Mouse (Mus musculus): ENCODE data around the gene Ttll4. TPM values are rescaled to one million over a fixed set of nuclear protein-coding genes. Genes with fewer than 3 reads are reported as not detected.

The Ttll4 gene
- polyA plus RNA-seq, 1 experiment from 2014 or later, result 31.5 TPM

DNA sequence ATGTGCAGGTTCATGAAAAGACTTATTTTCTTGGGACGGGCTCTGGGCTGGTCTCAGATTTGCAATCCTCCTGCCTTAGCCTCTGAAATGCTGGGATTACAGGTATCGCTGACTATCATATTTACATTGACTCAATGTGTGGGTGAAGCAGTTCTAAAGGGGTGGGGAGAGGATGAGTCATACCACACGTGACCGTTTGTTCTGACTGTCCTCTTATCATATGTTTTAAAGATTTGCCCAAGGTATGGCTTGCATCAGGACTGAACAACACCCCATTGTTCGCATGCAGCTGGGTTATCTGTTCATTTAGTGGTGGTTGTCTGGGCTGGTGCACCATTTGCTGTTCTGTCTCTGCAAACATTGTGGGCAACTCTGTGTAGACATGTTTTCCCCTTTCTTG is 65.1 kb downstream of the Ttll4 start:
- H3K9me3 ChIP-seq (ENCODE audit: control insufficient read depth, low read length), result no peaks in the 10 kb centered on the region
- no peak for DNase-seq (ENCODE audit: low spot score)
- no peaks in the 10 kb centered on the region for H3K36me3 ChIP-seq (ENCODE audit: control insufficient read depth, insufficient read depth, low read length)
- 57% methylated on average over 5 of the region's 5 CpGs for WGBS
- H3K27ac ChIP-seq (ENCODE audit: low read depth, low read length), result no peak overlapping the region
- no peak for ATAC-seq (replicated peaks; ENCODE audit: low FRiP score)
- no peak overlapping the region for H3K4me3 ChIP-seq (ENCODE audit: low read depth, low read length)
- no peaks in the 10 kb centered on the region for H3K27me3 ChIP-seq (replicated peaks; ENCODE audit: control insufficient read depth, insufficient read depth, low read length)
- H3K9ac ChIP-seq (ENCODE audit: low read depth, low read length), result no peak overlapping the region
- H3K4me2 ChIP-seq, result no peak overlapping the region
- H3K4me1 ChIP-seq (replicated peaks; ENCODE audit: control insufficient read depth, insufficient read depth, low read length), result no peaks in the 10 kb centered on the region

DNA sequence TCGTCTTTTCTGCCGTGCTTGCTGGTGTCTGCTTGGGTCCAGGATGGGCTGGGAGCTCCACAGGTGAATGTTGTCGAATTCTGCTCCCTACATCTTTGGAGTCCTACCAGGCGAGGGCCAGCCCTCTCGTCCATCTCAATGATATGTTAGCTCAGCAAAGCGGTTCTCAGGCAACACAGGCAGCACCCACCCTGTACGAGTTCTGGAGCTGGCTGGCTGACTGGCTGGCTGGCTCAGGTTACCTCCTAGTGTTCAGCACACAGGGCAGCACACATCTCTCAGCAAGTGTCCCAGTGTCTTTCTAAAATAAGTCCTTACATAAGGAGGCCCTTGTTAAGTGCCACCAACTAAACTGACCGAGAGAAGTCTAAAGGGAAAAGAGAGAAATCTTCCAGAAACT is 66.9 kb downstream of the Ttll4 start:
- no peak for ATAC-seq (replicated peaks; ENCODE audit: low FRiP score)
- Histone ChIP-seq H3K27me3 (replicated peaks; ENCODE audit: control insufficient read depth, insufficient read depth, low read length) (no peaks in the 10 kb centered on the region), H3K4me1 (replicated peaks; ENCODE audit: control insufficient read depth, insufficient read depth, low read length) (no peaks in the 10 kb centered on the region), H3K36me3 (ENCODE audit: control insufficient read depth, insufficient read depth, low read length) (no peaks in the 10 kb centered on the region), H3K27ac (ENCODE audit: low read depth, low read length) (no peak overlapping the region), H3K9me3 (ENCODE audit: control insufficient read depth, low read length) (no peaks in the 10 kb centered on the region), H3K9ac (ENCODE audit: low read depth, low read length) (no peak overlapping the region), H3K4me2 (no peak overlapping the region), H3K4me3 (ENCODE audit: low read depth, low read length) (no peak overlapping the region)
- DNase-seq (ENCODE audit: low spot score), result no peak
- 64% methylated on average over 8 of the region's 8 CpGs for WGBS

DNA sequence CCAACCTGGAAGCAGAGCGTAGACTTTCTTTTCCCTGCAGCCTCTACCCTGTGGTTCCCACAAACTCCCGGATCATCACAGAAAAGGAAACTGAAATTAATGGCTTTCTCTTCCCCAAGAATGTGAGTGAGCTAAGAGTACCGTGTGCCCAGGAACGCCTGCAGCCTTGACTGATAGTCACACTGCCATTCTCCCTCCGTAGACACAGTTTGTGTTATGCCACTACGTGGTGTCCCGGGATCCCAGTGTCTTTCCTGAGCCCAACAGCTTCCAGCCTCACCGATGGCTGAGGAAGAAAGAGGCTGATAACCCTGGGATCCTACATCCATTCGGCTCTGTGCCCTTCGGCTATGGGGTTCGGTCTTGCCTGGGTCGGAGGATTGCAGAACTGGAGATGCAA is 75.4 kb downstream of the Ttll4 start:
- H3K4me3 ChIP-seq (ENCODE audit: low read depth, low read length), result no peak overlapping the region
- H3K9me3 ChIP-seq (ENCODE audit: control insufficient read depth, low read length), result no peaks in the 10 kb centered on the region
- ATAC-seq (replicated peaks; ENCODE audit: low FRiP score), result no peak
- no peak overlapping the region for H3K9ac ChIP-seq (ENCODE audit: low read depth, low read length)
- H3K36me3 ChIP-seq (ENCODE audit: control insufficient read depth, insufficient read depth, low read length), result no peaks in the 10 kb centered on the region
- 78% methylated on average over 12 of the region's 12 CpGs for WGBS
- no peak overlapping the region for H3K4me2 ChIP-seq
- no peak overlapping the region for H3K27ac ChIP-seq (ENCODE audit: low read depth, low read length)
- no peaks in the 10 kb centered on the region; the same call in 1 of the 2 replicates for H3K27me3 ChIP-seq (replicated peaks; ENCODE audit: control insufficient read depth, insufficient read depth, low read length)
- DNase-seq (ENCODE audit: low spot score), result no peak
- no peaks in the 10 kb centered on the region for H3K4me1 ChIP-seq (replicated peaks; ENCODE audit: control insufficient read depth, insufficient read depth, low read length)

DNA sequence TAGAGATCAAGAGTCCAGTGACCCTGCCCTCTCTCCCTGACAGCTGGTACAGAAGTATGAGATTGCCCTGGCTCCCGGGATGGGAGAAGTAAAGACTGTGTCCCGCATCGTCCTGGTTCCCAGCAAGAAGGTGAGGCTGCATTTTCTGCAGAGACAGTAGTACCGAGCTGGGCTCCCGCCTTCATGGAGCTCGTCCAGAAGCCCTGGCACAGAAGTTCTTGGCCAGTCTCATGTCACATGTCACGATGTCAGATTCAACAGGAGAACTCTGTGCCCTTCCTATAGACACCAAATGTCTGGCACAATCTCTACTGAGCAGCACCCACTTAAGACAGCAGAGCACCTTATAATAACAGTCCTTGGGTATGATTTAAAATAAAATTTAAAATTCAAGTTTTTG is 76.0 kb downstream of the Ttll4 start:
- Histone ChIP-seq H3K27me3 (replicated peaks; ENCODE audit: control insufficient read depth, insufficient read depth, low read length) (no peaks in the 10 kb centered on the region; the same call in 1 of the 2 replicates), H3K4me2 (no peak overlapping the region), H3K27ac (ENCODE audit: low read depth, low read length) (no peak overlapping the region), H3K36me3 (ENCODE audit: control insufficient read depth, insufficient read depth, low read length) (no peaks in the 10 kb centered on the region), H3K9ac (ENCODE audit: low read depth, low read length) (no peak overlapping the region), H3K4me1 (replicated peaks; ENCODE audit: control insufficient read depth, insufficient read depth, low read length) (no peaks in the 10 kb centered on the region), H3K9me3 (ENCODE audit: control insufficient read depth, low read length) (no peaks in the 10 kb centered on the region), H3K4me3 (ENCODE audit: low read depth, low read length) (no peak overlapping the region)
- DNase-seq (ENCODE audit: low spot score) (no peak), ATAC-seq (replicated peaks; ENCODE audit: low FRiP score) (no peak)
- WGBS, result 78% methylated on average over 7 of the region's 7 CpGs

DNA sequence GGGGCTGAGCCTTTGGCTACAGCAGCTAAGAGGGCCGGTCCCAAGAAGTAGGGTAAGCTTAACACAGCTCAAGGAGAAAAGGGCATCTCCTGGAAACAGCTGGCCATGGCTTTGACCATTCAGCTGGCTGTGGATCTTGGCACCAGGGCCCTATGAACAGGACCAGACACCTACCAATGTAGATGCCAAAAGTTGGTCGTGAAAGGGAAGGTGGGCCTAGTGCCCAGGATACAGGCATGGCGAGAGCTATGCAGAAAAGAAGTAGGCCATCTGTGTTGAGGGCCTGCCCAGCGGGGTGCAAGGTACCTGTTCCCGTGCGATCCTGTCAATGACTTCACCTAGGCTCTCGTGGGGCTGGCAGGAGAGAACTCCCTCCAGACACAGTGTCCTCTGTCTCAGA is 79.3 kb downstream of the Ttll4 start:
- DNase-seq (ENCODE audit: low spot score) (no peak), ATAC-seq (replicated peaks; ENCODE audit: low FRiP score) (no peak)
- no peak overlapping the region for H3K9ac ChIP-seq (ENCODE audit: low read depth, low read length)
- WGBS, result 62% methylated on average over 7 of the region's 7 CpGs
- H3K36me3 ChIP-seq (ENCODE audit: control insufficient read depth, insufficient read depth, low read length), result no peaks in the 10 kb centered on the region
- no peaks in the 10 kb centered on the region for H3K27me3 ChIP-seq (replicated peaks; ENCODE audit: control insufficient read depth, insufficient read depth, low read length)
- H3K4me2 ChIP-seq, result no peak overlapping the region
- no peak overlapping the region for H3K4me3 ChIP-seq (ENCODE audit: low read depth, low read length)
- no peak overlapping the region for H3K27ac ChIP-seq (ENCODE audit: low read depth, low read length)
- H3K9me3 ChIP-seq (ENCODE audit: control insufficient read depth, low read length), result no peaks in the 10 kb centered on the region
- H3K4me1 ChIP-seq (replicated peaks; ENCODE audit: control insufficient read depth, insufficient read depth, low read length), result no peaks in the 10 kb centered on the region

DNA sequence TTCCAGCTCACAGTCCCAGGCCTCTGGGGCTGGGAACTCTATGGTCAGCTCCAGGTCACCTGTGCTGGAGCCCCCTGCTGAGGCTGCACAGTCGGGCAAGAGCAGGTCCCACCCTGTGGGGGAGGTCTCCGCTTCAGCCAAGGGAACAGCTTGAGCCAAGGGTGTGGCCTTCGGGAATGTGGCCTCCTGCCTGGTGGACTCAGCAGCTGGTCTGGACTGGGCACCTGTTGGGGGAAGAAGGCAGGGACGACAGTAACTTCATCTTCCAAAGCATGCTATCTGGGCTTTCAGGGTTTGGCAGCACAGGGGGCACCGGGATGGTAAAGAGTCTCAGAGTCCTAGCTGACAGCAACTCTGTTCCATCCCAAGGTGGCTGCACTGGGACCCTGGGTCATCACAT is 85.8 kb downstream of the Ttll4 start:
- Histone ChIP-seq H3K9ac (ENCODE audit: low read depth, low read length) (no peak overlapping the region), H3K27ac (ENCODE audit: low read depth, low read length) (no peak overlapping the region), H3K9me3 (ENCODE audit: control insufficient read depth, low read length) (no peaks in the 10 kb centered on the region), H3K4me1 (replicated peaks; ENCODE audit: control insufficient read depth, insufficient read depth, low read length) (no peaks in the 10 kb centered on the region), H3K4me3 (ENCODE audit: low read depth, low read length) (no peak overlapping the region), H3K4me2 (no peak overlapping the region), H3K36me3 (ENCODE audit: control insufficient read depth, insufficient read depth, low read length) (no peaks in the 10 kb centered on the region), H3K27me3 (replicated peaks; ENCODE audit: control insufficient read depth, insufficient read depth, low read length) (peaks cover 15% of the 10 kb centered on the region)
- ATAC-seq (replicated peaks; ENCODE audit: low FRiP score) (no peak), DNase-seq (ENCODE audit: low spot score) (no peak)
- WGBS, result 73% methylated on average over 5 of the region's 5 CpGs

DNA sequence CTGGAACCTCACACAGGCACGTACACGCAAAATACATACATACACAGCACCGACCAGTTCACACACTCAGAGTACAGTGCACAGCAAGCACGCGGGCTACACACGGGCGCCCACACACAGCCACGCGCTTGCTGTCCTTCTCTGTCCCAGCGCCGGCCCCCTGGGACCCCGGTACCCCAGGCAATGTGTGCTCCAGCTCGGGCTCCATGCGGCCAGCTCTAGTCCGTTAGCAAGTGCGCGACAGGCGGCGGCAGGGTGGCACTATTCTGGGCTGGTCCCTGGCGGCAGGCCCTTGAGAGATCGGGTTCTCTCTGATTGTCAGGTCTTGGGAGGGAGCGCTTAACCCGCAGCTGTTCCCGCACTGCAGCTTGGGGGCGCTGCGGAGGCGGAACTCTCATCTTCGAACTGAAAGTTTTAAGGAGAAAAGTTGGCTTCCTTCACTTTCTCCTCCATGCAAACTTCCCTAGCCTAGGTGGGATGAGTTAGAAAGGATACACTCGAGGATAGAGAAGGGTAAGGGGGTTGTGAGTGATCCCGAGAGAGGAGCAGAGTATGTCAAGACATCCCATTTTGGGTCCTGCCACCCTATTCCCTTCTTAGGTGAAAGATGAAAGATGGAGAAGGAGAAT is 87.2 kb downstream of the Ttll4 start, which contains the start of gene Prkag3:
Prkag3 (minus strand) TSS at position 579 of the 629 bp plus-strand sequence.
- Histone ChIP-seq H3K4me3 (ENCODE audit: low read depth, low read length) (peak within 1 kb of the TSS; percentile 30; the same call in 1 of the 2 replicates), H3K27ac (ENCODE audit: low read depth, low read length) (no peak within 1 kb of the TSS), H3K4me1 (replicated peaks; ENCODE audit: control insufficient read depth, insufficient read depth, low read length) (no peaks in the 10 kb centered on the region), H3K4me2 (peak within 1 kb of the TSS; percentile 60), H3K9ac (ENCODE audit: low read depth, low read length) (no peak within 1 kb of the TSS), H3K36me3 (ENCODE audit: control insufficient read depth, insufficient read depth, low read length) (no peaks in the 10 kb centered on the region), H3K27me3 (replicated peaks; ENCODE audit: control insufficient read depth, insufficient read depth, low read length) (peaks cover 15% of the 10 kb centered on the region), H3K9me3 (ENCODE audit: control insufficient read depth, low read length) (no peaks in the 10 kb centered on the region)
- DNase-seq (ENCODE audit: low spot score) (peak; percentile 60), ATAC-seq (replicated peaks; ENCODE audit: low FRiP score) (no peak)
- 8% methylated on average over 30 of the region's 30 CpGs for WGBS

DNA sequence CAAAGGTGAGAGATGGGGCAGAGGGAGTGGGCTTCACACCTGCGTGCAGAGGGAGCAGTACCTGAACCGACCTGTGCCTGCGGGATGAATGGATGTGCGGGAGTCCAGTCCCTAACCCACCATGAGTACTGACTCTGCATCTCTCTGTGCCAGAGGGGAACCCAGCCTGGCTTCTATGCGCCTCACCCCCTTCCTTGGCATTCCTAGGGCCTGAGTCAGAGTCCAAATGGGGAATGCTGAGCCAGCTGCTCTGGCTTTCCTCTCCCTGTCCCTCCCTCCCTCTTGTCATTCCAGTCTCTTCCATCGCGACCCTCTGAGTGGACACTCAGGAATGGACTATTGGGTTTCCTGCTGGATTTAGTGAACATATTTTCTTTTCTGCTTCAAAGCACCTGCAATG is 87.8 kb downstream of the Ttll4 start:
- H3K9ac ChIP-seq (ENCODE audit: low read depth, low read length), result no peak overlapping the region
- ATAC-seq (replicated peaks; ENCODE audit: low FRiP score) (no peak), DNase-seq (ENCODE audit: low spot score) (no peak)
- peaks cover 15% of the 10 kb centered on the region for H3K27me3 ChIP-seq (replicated peaks; ENCODE audit: control insufficient read depth, insufficient read depth, low read length)
- H3K4me3 ChIP-seq (ENCODE audit: low read depth, low read length), result no peak overlapping the region
- H3K36me3 ChIP-seq (ENCODE audit: control insufficient read depth, insufficient read depth, low read length), result no peaks in the 10 kb centered on the region
- 64% methylated on average over 7 of the region's 7 CpGs for WGBS
- H3K27ac ChIP-seq (ENCODE audit: low read depth, low read length), result no peak overlapping the region
- no peak overlapping the region; the same call in 1 of the 2 replicates for H3K4me2 ChIP-seq
- H3K9me3 ChIP-seq (ENCODE audit: control insufficient read depth, low read length), result no peaks in the 10 kb centered on the region
- H3K4me1 ChIP-seq (replicated peaks; ENCODE audit: control insufficient read depth, insufficient read depth, low read length), result no peaks in the 10 kb centered on the region

DNA sequence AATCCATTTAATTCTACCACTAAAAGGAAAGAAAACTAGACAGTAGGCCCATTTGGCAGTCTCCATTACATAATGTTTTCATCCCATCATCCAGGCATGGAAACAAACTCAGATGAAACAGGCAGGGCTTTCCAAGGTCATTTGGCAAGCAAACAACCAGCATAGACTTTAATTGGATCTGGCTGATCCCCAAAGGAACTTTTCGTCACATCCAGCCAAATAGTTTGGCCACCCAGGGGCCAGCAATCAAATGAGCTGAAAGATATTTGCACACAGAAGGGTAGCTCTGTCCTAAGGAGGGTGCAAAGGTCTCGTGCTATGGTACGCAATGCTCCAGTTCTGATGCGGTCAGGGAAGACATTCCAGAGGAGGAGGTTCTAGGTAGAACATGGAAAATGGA is 89.1 kb downstream of the Ttll4 start:
- Histone ChIP-seq H3K4me1 (replicated peaks; ENCODE audit: control insufficient read depth, insufficient read depth, low read length) (no peaks in the 10 kb centered on the region), H3K27ac (ENCODE audit: low read depth, low read length) (no peak overlapping the region), H3K4me2 (no peak overlapping the region), H3K9ac (ENCODE audit: low read depth, low read length) (no peak overlapping the region), H3K4me3 (ENCODE audit: low read depth, low read length) (no peak overlapping the region), H3K27me3 (replicated peaks; ENCODE audit: control insufficient read depth, insufficient read depth, low read length) (peaks cover 15% of the 10 kb centered on the region), H3K36me3 (ENCODE audit: control insufficient read depth, insufficient read depth, low read length) (no peaks in the 10 kb centered on the region), H3K9me3 (ENCODE audit: control insufficient read depth, low read length) (no peaks in the 10 kb centered on the region)
- no peak for ATAC-seq (replicated peaks; ENCODE audit: low FRiP score)
- no peak for DNase-seq (ENCODE audit: low spot score)
- 75% methylated on average over 4 of the region's 4 CpGs for WGBS
